Mouse (Mus musculus): ENCODE measurements around the gene Ikzf2.

The Ikzf2 gene

GRCm38 (mm10) chr1:69687076-69687991, at the start of gene Ikzf2:
Ikzf2 (minus strand) TSS chr1:69687245.
- Histone ChIP-seq H3K27me3 (ENCODE audit: control insufficient read depth, insufficient read depth, low read length, poor library complexity, severe bottlenecking) (no peaks in the 10 kb centered on the region), H3K36me3 (ENCODE audit: control insufficient read depth, insufficient read depth, low read length, poor library complexity, severe bottlenecking) (no peaks in the 10 kb centered on the region)
- DNase-seq (ENCODE audit: low read depth, low spot score), result peak; percentile 14

GRCm38 (mm10) chr1:69729729-69730128, 42.7 kb upstream of the Ikzf2 start:
- H3K36me3 ChIP-seq (ENCODE audit: control insufficient read depth, insufficient read depth, low read length, poor library complexity, severe bottlenecking), result no peaks in the 10 kb centered on the region
- no peak for DNase-seq (ENCODE audit: low read depth, low spot score)
- no peaks in the 10 kb centered on the region for H3K27me3 ChIP-seq (ENCODE audit: control insufficient read depth, insufficient read depth, low read length, poor library complexity, severe bottlenecking)

GRCm38 (mm10) chr1:69729031-69729679, 42.1 kb upstream of the Ikzf2 start:
- H3K36me3 ChIP-seq (ENCODE audit: control insufficient read depth, insufficient read depth, low read length, poor library complexity, severe bottlenecking), result no peaks in the 10 kb centered on the region
- no peaks in the 10 kb centered on the region for H3K27me3 ChIP-seq (ENCODE audit: control insufficient read depth, insufficient read depth, low read length, poor library complexity, severe bottlenecking)
- no peak for DNase-seq (ENCODE audit: low read depth, low spot score)

DNA sequence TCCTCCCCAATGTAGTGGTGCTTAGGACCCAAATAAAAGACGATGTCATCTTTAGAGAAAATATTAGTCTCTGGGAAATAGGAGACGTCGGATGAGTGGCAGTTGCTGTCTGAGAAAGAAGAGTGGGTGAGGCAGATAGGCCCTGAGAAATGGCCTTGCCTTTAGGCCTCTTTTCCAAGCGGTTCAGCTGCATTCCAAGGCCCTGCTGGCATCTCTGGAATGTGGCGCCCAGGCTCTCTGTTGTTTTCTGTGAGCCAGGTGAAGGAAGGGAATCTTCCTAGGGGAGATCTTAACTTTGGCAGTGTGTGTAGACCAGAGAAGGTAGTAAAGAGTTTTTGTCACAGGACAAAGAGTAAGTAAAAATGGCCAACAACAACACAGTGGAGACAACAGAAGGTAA, 40.9 kb upstream of the Ikzf2 start:
- H3K27me3 ChIP-seq (ENCODE audit: control insufficient read depth, insufficient read depth, low read length, poor library complexity, severe bottlenecking), result no peaks in the 10 kb centered on the region
- H3K36me3 ChIP-seq (ENCODE audit: control insufficient read depth, insufficient read depth, low read length, poor library complexity, severe bottlenecking), result no peaks in the 10 kb centered on the region
- no peak for DNase-seq (ENCODE audit: low read depth, low spot score)

GRCm38 (mm10) chr1:69717107-69717506, 30.1 kb upstream of the Ikzf2 start:
- Histone ChIP-seq H3K36me3 (ENCODE audit: control insufficient read depth, insufficient read depth, low read length, poor library complexity, severe bottlenecking) (no peaks in the 10 kb centered on the region), H3K27me3 (ENCODE audit: control insufficient read depth, insufficient read depth, low read length, poor library complexity, severe bottlenecking) (no peaks in the 10 kb centered on the region)
- no peak for DNase-seq (ENCODE audit: low read depth, low spot score)

- no peak for DNase-seq (ENCODE audit: low read depth, low spot score)
- H3K36me3 ChIP-seq (ENCODE audit: control insufficient read depth, insufficient read depth, low read length, poor library complexity, severe bottlenecking), result no peaks in the 10 kb centered on the region
- no peaks in the 10 kb centered on the region for H3K27me3 ChIP-seq (ENCODE audit: control insufficient read depth, insufficient read depth, low read length, poor library complexity, severe bottlenecking)
Observed at GRCm38 (mm10) chr1:69708571-69708970, 21.5 kb upstream of the Ikzf2 start.

- Histone ChIP-seq H3K27me3 (ENCODE audit: control insufficient read depth, insufficient read depth, low read length, poor library complexity, severe bottlenecking) (no peaks in the 10 kb centered on the region), H3K36me3 (ENCODE audit: control insufficient read depth, insufficient read depth, low read length, poor library complexity, severe bottlenecking) (no peaks in the 10 kb centered on the region)
- DNase-seq (ENCODE audit: low read depth, low spot score), result no peak
Observed at GRCm38 (mm10) chr1:69703506-69704156, 16.6 kb upstream of the Ikzf2 start.

DNA sequence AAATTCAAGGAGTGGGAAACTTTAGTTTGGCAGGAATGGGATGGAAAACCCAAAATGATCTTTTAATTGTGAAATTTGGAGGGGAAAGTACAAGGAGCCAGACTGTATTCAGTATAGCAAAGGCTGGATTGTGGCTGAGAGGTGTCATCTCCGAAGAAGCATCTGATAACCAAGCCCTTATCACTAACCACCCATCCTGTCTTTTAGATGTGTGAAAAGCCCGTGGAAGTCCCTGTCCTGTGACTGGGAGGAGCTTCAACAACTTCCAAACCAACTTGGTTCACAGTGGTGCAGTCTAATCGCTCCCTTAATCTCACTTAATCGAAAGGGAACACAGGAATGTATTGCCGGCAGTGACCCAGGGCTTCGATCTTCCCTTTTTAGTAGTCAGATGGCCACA, 4.9 kb upstream of the Ikzf2 start:
- DNase-seq (ENCODE audit: low read depth, low spot score), result no peak
- Histone ChIP-seq H3K36me3 (ENCODE audit: control insufficient read depth, insufficient read depth, low read length, poor library complexity, severe bottlenecking) (no peaks in the 10 kb centered on the region), H3K27me3 (ENCODE audit: control insufficient read depth, insufficient read depth, low read length, poor library complexity, severe bottlenecking) (no peaks in the 10 kb centered on the region)

GRCm38 (mm10) chr1:69688961-69689360, 1.9 kb upstream of the Ikzf2 start:
- DNase-seq (ENCODE audit: low read depth, low spot score), result peak; percentile 37
- Histone ChIP-seq H3K36me3 (ENCODE audit: control insufficient read depth, insufficient read depth, low read length, poor library complexity, severe bottlenecking) (no peaks in the 10 kb centered on the region), H3K27me3 (ENCODE audit: control insufficient read depth, insufficient read depth, low read length, poor library complexity, severe bottlenecking) (no peaks in the 10 kb centered on the region)

GRCm38 (mm10) chr1:69688118-69688517, 1.1 kb upstream of the Ikzf2 start:
- no peaks in the 10 kb centered on the region for H3K36me3 ChIP-seq (ENCODE audit: control insufficient read depth, insufficient read depth, low read length, poor library complexity, severe bottlenecking)
- H3K27me3 ChIP-seq (ENCODE audit: control insufficient read depth, insufficient read depth, low read length, poor library complexity, severe bottlenecking), result no peaks in the 10 kb centered on the region
- DNase-seq (ENCODE audit: low read depth, low spot score), result no peak

- H3K27me3 ChIP-seq (ENCODE audit: control insufficient read depth, insufficient read depth, low read length, poor library complexity, severe bottlenecking), result no peaks in the 10 kb centered on the region
- DNase-seq (ENCODE audit: low read depth, low spot score), result no peak
Observed at GRCm38 (mm10) chr1:69686741-69687075, 337 bp downstream of the Ikzf2 start.

GRCm38 (mm10) chr1:69685890-69686490, 1.1 kb downstream of the Ikzf2 start:
- no peak for DNase-seq (ENCODE audit: low read depth, low spot score)
- no peaks in the 10 kb centered on the region for H3K27me3 ChIP-seq (ENCODE audit: control insufficient read depth, insufficient read depth, low read length, poor library complexity, severe bottlenecking)
- no peaks in the 10 kb centered on the region for H3K36me3 ChIP-seq (ENCODE audit: control insufficient read depth, insufficient read depth, low read length, poor library complexity, severe bottlenecking)

More at GRCm38 (mm10) chr1:69686741-69687075, 337 bp downstream of the Ikzf2 start:
- no peaks in the 10 kb centered on the region for H3K36me3 ChIP-seq (ENCODE audit: control insufficient read depth, insufficient read depth, low read length, poor library complexity, severe bottlenecking)

DNA sequence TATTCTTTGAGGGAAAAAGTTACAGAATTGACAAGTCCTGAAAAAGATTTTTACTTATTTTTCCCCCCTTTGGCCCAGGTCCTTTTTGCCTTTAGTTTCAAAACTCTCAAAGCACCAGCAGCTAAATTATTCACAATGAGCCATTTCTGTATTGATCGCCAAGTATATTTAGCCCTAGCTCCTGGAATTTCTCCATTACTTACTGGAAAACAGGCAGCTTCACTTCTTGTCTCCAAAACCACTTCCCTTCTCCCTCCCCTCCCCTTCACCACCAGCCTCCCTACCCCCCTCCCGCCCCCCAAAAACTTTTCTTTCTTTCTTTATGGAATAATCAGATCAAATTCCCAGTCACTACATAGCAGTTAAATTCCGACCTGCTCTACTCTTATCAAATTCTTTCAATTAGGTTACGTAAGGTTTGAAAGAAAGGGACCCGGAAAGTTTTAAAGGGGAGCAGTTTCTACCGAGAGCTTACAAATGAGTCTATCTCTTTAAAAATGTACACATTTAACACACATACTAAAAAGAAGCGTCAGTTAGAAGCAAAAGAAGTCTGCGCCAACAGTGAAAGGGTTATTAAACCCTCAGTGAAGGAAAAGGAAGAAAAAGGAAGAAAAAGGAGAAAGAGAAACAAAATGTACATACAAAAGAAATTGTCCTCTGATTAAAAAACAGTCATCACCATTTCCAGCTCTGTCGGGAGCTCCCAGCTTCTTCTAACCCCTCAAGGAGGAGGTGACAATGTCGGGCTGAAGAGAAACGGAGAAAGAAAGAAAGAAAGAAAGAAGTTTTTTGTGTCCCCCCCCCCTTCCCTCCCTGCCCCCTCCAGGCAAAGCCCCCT, 1.8 kb downstream of the Ikzf2 start:
- no peaks in the 10 kb centered on the region for H3K27me3 ChIP-seq (ENCODE audit: control insufficient read depth, insufficient read depth, low read length, poor library complexity, severe bottlenecking)
- DNase-seq (ENCODE audit: low read depth, low spot score), result no peak
- no peaks in the 10 kb centered on the region for H3K36me3 ChIP-seq (ENCODE audit: control insufficient read depth, insufficient read depth, low read length, poor library complexity, severe bottlenecking)

Data from splenic B cell, adult 2 months (primary cell).